Mouse (Mus musculus): ENCODE results near the gene Zw10.
A peak's percentile ranks its signal among the peaks of the same experiment; 100 is the strongest.

Zw10 gene

GRCm38 (mm10) chr9:49055333-49056205 lies at the start of gene Zw10:
Gene Zw10, plus strand, starts transcription at chr9:49055613.
- DNase-seq, result peak; percentile 93

- no peak for DNase-seq
These were observed 39.6 kb upstream of the Zw10 start for GRCm38 (mm10) chr9:49015824-49016223.

- no peak for DNase-seq
These were observed 34.1 kb upstream of the Zw10 start for GRCm38 (mm10) chr9:49021289-49021688.

DNA sequence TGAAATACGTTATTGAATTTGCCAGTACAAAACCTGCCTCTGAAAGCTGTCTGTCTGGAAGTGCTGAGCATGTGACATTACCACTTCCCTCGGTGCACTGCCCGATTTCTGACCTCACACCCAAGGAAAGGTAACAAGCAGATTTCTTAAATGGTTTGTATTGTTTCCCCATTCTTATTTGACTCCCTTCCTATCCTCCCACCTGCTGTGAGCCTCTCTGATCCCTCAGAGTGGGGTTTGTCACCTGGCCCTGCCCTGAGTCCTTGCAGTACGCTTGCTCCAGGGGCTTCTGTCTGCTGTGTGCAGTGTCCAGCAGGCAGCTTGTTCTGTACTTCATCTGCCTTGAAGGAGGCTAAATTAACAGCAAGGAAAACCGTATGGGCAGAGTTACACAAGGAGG lies 31.5 kb upstream of the Zw10 start:
- no peak for DNase-seq

DNA sequence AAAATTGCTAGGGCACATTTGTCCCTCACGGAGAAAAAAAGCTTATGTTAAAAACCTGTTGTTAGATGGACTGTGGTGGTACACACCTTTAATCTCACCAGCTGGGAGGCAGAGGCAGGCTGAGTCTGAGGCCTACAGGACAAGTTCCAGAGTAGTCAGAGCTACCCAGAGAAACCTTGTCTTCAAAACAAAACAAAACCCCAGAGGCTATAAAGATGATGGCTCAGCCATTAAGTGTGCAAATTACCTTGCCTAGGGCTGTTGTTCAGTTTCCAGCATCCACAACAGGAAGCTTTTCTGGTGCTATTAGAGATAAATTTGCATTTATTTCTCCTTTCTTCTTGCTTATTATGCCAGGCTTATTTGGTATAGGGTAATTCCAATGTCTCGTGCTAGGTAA lies 30.9 kb upstream of the Zw10 start:
- no peak for DNase-seq

DNA sequence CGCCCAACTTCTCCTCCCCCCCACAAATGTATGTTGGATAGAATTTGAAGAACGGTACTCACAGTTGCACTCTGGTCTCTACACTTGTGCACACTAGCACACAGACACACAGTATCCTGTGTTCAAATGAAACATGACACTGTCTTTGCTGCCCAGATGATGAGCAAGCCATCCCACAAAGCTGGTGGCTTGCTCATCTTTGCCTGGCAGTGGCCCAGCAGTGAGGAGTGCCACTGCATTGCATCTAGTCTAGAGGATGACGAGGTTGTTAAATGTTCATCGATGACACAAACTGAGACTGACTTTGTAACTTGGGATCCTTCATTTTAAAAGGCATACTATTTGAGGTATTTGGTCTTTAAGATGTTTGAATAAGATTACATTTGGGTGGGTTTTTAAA lies 20.6 kb upstream of the Zw10 start:
- DNase-seq, result no peak

GRCm38 (mm10) chr9:49050901-49051300 lies 4.5 kb upstream of the Zw10 start:
- DNase-seq, result no peak

- DNase-seq, result peak; percentile 74
These were observed 4.1 kb upstream of the Zw10 start for GRCm38 (mm10) chr9:49051349-49051748.

- no peak for DNase-seq
These were observed 1.4 kb upstream of the Zw10 start for GRCm38 (mm10) chr9:49054028-49054427.

DNA sequence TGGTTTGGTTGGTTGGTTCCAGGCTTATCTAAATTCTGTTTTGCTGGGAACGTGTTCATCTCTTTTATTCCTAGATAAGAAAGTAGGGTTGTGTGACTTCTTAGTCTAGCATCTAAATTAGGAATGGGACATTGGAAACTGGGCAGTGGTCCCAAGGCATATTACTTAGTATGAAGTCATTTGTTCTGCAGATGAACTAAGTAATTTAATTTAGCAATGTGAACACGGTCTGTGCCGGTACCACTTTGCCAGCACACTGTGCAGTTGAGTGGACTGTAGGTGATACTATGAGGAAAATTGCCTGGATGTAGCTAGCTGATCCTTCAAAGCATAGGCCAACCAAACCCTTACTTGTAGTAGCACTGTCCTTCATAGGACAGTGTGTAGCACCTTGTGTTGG lies 21.4 kb downstream of the Zw10 start:
- no peak for DNase-seq

DNA sequence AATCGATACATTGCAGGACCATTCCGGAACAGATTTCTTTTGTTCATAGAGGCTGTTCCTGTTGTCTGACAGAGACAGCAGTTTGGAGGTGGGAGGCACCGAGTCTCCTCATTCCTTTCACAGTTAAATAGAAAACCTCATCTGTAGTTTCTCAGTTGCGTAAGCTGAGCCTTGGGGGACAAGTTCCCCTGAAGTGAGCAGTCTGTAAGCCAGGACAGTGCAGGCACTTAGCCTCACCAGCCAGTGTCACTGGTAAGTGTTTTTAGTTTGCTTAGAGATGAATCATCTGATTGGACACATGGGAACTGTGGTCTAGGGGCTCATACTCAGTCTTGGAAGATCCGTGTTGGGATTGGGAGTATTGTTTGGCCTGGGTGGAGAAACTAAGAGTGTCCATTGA lies 25.7 kb downstream of the Zw10 start, which contains the start of gene Tmprss5:
Tmprss5 (plus strand) TSS at position 154 of the 400 bp plus-strand sequence.
- DNase-seq, result no peak

DNA sequence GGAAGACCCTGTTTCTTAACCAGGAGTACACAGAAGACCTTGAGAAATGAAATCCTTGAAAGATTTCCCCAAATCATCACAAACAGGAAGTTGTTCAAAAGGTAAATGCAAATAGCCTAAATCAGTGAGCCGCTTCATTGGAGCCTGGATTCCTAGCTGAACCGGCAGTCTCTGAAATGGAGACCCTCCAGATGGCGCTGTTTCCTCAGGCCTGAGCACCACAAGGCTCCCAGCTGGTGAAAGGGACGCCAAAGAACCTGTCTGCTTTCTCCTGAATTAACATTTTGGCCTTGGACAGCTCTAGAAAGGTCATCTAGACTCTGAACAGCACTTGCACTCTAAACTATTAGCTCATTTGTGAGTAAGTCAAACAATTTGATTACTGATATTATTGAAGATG lies 26.1 kb downstream of the Zw10 start:
- peak; percentile 65 for DNase-seq

- DNase-seq, result no peak
These were observed 31.9 kb downstream of the Zw10 start for GRCm38 (mm10) chr9:49087317-49087716.

GRCm38 (mm10) chr9:49098871-49099270 lies 43.5 kb downstream of the Zw10 start:
- no peak for DNase-seq

GRCm38 (mm10) chr9:49102328-49102727 lies 46.9 kb downstream of the Zw10 start:
- DNase-seq, result no peak

DNA sequence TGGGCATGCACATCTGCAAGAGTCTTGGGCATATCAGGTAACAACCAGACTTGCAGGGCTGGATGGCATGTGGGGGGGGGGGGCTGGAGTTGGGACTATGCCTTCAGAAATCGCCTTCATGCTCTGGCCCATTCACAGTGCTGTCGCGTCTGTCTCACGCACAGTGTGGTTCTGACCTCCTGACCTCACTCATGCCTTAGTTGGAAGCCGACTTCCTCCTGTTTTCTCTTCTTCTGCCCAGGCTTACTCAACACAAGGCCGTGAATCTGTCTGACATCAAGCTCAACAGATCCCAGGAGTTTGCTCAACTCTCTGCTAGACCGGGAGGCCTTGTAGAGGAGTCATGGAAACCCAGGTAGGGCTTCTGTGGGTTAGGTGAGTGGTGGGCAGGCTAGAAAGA lies 53.7 kb downstream of the Zw10 start:
- DNase-seq, result no peak

DNA sequence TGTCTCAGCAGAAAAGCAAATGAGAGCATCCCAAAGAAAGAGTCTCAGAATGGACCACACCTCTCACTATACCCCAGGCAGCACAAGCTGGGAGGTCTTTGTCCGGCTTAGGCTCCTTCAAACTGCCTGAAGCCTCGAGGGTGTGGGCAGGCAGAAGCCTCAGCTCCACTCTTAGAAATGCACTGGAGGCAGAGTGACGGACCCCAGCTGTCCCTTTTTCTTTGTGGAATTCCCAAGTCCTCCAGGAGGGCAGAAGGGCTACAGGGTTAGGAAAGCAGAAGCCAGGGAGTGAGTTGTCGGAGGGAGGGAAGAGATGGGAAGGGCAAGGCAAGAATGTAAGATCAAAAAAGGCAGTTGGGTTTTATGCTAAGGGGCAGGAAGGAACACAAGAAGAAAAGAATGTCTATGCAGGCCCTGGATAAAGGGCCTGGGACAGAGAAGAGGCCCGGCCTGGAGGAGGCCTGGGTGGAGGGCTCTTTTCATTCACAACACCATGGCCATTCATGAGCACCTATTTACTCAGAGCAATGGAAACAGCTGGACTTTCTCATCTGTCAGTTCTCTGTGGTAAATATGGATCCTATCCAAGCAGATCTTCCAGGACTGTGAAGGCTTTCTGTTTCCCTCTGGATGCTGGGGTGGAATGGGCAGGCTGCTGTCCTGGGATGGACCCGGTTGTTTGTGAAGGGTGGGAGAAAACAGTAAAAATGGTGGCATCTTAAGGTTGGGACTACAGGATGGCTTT lies 55.2 kb downstream of the Zw10 start:
- no peak for DNase-seq

DNA sequence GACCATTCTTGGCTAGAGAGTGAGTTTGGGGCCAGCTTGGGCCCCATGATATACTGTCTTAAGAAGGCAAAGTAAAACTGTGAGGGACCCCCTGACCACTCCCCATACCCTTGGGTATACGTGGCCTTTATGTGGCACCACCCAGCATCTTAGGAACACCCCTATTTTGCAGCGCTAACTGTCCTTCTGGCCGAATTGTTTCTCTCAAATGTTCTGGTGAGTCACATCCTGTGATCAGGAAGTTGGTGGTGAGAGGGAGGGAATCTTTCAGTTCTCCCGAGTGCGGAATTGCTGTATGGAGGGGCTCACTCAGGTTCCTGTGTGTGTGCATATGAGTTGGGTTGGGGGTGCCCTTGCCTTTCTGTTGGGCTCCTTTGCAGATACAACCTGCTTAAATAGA lies 55.9 kb downstream of the Zw10 start:
- no peak for DNase-seq

DNA sequence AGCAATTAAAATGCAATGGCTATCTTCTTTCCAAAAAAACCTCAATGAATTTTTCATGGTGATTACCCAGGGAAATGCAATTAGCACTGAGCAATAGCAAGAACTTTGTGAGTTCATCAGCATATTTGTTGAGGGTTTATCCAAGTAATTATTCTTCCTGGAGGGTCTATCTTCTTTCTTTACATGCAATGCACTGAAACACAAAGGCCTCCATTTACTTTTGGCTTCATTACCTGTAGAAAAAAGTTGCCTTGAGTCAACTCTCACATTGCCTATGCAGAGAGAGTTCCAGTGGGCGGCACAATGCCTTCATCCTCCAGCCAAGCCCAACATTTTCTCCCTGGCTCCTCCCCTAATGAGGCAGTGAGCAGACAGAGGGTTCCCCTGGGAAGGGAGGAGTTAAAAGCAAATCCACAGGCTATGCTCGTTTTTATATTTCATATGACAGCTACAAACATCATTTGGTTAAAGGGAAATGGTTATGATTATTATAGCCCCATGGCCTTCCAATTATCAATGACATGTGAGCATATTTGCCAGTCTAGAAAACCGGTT lies 62.9 kb downstream of the Zw10 start:
- no peak for DNase-seq

DNA sequence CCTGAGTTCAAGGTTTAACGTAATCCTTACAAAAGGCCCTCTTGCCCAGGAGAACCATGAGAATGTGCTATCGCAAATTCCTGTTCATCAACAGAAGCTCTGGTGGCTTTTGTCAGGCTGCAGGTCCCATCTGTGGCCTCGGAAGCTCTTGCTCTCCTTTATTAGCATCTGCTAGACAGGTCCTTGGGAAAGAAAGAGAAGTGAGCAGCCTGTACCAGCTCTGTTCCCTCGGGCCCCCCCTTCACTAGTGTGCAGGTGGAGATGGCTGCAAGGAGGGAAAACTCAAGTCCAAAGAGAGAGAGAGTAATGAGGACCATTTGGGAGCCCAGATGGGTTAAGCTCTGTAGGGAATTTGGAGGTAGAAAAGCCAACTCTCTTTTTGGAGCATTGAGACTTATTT lies 64.3 kb downstream of the Zw10 start:
- no peak for DNase-seq

DNA sequence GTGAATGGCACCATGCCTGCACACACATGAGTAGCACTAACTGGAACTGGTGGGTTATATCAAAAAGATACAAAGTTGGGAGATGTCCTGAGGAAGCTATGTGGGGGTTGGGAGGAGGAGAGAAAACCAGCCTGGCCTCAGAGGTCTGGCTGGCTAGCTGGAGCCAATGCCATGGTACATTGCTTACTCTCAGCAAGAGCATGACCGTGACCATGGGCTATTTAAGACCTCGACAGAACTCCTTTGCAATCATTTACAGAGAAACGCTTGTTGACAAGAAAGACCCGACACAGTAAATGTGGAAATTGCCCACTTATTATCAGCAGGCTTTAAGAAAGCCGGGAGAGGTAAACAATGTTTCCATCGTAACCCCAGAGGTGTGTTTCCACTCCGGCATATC lies 70.3 kb downstream of the Zw10 start:
- no peak for DNase-seq

All from thymus, postnatal 14 days (tissue).